Mouse (Mus musculus) gastrocnemius, adult 2 months (tissue): ENCODE results near the gene Hist1h3c. TPM values are rescaled to one million over a fixed set of nuclear protein-coding genes. Genes with fewer than 3 reads are reported as not detected.

Experiments used
- DNase-seq: peaks from one replicate; pipeline ENCODE4 v3.0.0; 2022
- H3K27ac ChIP-seq: fragments of 200-600 bp; 2 replicates; pipeline ENCODE4 v1.8.1; 2022; ENCODE audit warnings: mild to moderate bottlenecking
- H3K4me3 ChIP-seq: fragments of 200-600 bp; 2 replicates; pipeline ENCODE4 v1.8.1; 2022; ENCODE audit warnings: mild to moderate bottlenecking, moderate library complexity
- CTCF ChIP-seq: fragments of 200-600 bp; IDR thresholded peaks from 2 replicates; pipeline ENCODE4 v1.8.1; 2022; ENCODE audit warnings: antibody characterized with exemption, mild to moderate bottlenecking, moderate library complexity
- intact Hi-C: fragments of 180-260 bp; cut with DNase I; formaldehyde crosslinking; loops from one replicate; pipeline ENCODE4 v1.15.1; 2025
- total RNA-seq, 2 experiments: library from RNA; stranded (reverse); gene quantifications; 2 replicates each; pipeline ENCODE4 v1.2.3; 2021

The Hist1h3c gene
- total RNA-seq, 2 experiments from 2014 or later = not detected

- no peak for TF ChIP-seq CTCF
- no peak overlapping the region for H3K4me3 ChIP-seq
- DNase-seq = no peak
- intact Hi-C loops = loop anchor here (10.0 kb wide), 1 partner anchor 389 kb away; the partner anchor contains the start of gene Zfp322a
- no peak overlapping the region for H3K27ac ChIP-seq
These were observed 8.1 kb upstream of the Hist1h3c start for GRCm38 (mm10) chr13:23753314-23754078.

DNA sequence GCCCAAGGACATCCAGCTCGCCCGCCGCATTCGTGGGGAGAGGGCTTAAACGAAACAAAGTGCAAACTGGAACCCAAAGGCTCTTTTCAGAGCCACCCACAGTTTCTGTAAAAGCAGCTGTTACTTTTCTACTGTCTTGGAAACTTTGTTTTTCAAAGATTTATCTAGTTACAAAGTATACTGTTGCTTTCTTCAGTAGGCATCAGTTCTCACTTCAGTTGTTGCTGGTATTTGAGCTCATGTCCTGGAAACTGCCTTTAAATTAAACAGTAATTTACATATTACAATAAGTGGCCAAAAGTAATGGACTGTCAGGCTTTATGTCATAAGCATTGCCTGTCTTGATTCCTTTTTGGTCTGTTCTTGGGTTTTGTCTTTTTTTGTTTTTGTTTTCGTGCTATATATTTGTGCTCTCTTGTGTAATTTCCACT is 7.4 kb upstream of the Hist1h3c start:
- Histone ChIP-seq H3K27ac (no peak overlapping the region), H3K4me3 (peak overlapping the region; percentile 26)
- no peak for DNase-seq
- no peak for TF ChIP-seq CTCF
- intact Hi-C loops = loop anchor here (10.0 kb wide), 1 partner anchor 388 kb away; the partner anchor contains the start of gene Zfp322a

- DNase-seq = peak; percentile 82
- intact Hi-C loops = loop anchor here (10.0 kb wide), 1 partner anchor 387 kb away; the partner anchor contains the start of gene Zfp322a
- Histone ChIP-seq H3K4me3 (peak within 1 kb of the TSS; percentile 70), H3K27ac (peak within 1 kb of the TSS; percentile 75)
These were observed 6.8 kb upstream of the Hist1h3c start, which contains the start of gene Hist1h3b for GRCm38 (mm10) chr13:23752067-23752741. Hist1h3b (plus strand) TSS chr13:23752267.

DNA sequence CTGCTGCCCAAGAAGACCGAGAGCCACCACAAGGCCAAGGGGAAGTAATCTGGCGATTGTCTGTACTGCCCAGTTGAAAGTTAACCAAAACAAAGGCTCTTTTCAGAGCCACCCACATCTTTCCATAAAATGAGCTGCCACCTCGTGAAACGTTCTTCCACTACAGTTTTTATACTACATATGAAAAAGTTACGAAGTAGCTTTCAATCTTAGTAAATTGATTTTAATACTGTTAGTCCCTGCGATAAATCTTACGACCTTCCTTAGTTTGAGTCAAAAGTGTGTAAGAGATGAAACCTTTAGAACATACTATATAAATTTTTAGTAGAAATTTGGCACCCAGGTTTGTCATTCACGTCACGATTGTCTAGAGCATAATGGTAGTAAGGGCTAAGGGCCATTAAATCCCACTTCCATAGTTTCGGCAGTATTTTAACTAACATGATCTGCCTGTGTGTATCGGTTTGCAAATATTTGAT is 6.1 kb upstream of the Hist1h3c start:
- peak overlapping the region; percentile 46 for H3K27ac ChIP-seq
- no peak for DNase-seq
- TF ChIP-seq CTCF = no peak
- intact Hi-C loops = loop anchor here (10.0 kb wide), 1 partner anchor 387 kb away; the partner anchor contains the start of gene Zfp322a
- peak overlapping the region; percentile 70 for H3K4me3 ChIP-seq

DNA sequence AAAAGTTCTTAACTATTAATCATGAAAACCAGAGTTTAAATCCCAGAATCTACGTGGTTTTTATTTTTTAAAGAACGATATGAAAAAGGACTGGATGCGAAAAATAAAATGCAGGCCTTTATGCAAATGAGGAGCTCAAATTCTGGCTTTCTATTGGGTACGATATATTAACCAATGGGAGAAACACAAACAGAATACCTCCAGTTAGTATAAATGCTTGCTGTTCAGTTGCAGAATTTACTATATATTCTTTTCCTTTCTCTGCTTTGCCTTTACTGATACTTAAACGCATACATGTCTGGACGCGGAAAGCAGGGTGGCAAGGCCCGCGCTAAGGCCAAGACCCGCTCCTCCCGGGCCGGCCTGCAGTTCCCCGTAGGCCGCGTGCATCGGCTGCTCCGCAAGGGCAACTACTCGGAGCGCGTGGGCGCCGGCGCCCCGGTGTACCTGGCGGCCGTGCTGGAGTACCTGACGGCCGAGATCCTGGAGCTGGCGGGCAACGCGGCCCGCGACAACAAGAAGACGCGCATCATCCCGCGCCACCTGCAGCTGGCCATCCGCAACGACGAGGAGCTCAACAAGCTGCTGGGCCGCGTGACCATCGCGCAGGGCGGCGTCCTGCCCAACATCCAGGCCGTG is 5.6 kb upstream of the Hist1h3c start, which contains the start of gene Hist1h2ab:
TSS of gene Hist1h2ab (plus strand) at position 288 of the 639 bp plus-strand sequence.
- H3K4me3 ChIP-seq = peak within 1 kb of the TSS; percentile 70
- peak; percentile 32 for DNase-seq
- intact Hi-C loops = loop anchor here (10.0 kb wide), 1 partner anchor 386 kb away; the partner anchor contains the start of gene Zfp322a
- peak; percentile 4; the same call in 1 of the 2 replicates for TF ChIP-seq CTCF
- peak within 1 kb of the TSS; percentile 75 for H3K27ac ChIP-seq

GRCm38 (mm10) chr13:23749563-23750121 is 4.2 kb upstream of the Hist1h3c start:
- Histone ChIP-seq H3K4me3 (no peak overlapping the region), H3K27ac (no peak overlapping the region)
- no peak for DNase-seq
- no peak for TF ChIP-seq CTCF
- intact Hi-C loops = loop anchor here (5.0 to 10.0 kb wide), 3 partner anchors 167 to 1707 kb away; partner anchors contain the start of genes Hist1h2ag, Hist1h2bj, Hist1h4d and Hist1h4i

DNA sequence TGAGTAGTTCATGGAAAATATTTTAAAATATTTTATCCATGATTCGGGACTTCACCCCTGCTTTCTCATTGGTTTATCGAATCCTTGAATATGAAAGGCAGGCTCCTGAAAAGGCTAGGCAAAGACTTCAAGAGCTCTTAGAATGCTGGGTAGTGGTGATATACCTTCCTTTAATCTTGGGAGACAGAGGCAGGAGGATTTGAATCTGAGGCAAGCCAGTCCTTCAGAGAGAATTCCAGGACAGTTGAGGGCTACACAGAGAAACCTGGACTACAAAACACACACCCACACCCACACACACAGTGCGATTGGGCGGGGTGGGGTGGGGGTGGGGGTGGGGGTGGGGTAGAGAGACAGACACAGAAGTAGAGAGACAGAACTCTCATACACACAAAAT is 2.5 kb upstream of the Hist1h3c start:
- DNase-seq = no peak
- intact Hi-C loops = loop anchor here (5.0 kb wide), 2 partner anchors 166 to 1706 kb away; partner anchors contain the start of genes Hist1h2ag, Hist1h2bj, Hist1h4d and Hist1h4i
- Histone ChIP-seq H3K4me3 (no peak overlapping the region), H3K27ac (no peak overlapping the region)
- TF ChIP-seq CTCF = no peak

DNA sequence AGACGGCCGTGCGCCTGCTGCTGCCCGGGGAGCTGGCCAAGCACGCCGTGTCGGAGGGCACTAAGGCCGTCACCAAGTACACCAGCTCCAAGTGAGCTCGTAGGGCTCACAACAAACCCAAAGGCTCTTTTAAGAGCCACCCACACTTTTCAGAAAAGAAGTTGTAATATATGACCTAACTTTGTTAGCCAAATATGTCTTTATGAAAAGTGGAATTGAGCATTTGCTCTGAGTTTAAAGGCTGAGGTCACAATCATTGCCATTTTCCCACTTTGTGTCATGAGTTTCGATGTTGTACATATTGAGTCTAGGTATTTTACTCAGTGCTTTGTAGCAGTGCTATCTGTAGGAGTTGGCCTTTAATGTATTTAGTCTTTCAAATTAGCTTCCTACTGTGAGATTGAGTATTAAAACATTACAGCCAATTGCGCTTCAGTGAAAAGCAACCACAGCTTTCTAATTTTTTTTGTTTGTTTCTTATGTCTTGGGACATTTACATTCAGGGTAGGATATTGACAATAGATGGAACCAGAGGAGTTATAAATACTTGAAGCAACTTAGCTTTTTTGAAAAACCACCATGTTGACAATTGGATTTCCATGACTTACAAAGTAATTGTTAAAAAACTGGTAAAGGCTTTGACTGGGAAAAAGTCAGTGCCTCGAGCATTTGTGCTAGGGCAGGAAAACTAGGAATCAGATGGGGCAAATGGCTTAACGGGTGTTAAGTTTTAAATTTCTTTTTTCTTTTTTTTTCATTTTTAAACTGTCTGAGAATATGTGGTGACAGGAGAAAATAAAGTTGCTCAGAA is 1.9 kb upstream of the Hist1h3c start:
- peak overlapping the region; percentile 70 for H3K4me3 ChIP-seq
- intact Hi-C loops = loop anchor here (5.0 kb wide), 2 partner anchors 165 to 1705 kb away; partner anchors contain the start of genes Hist1h2ag, Hist1h2bj, Hist1h4d and Hist1h4i

DNA sequence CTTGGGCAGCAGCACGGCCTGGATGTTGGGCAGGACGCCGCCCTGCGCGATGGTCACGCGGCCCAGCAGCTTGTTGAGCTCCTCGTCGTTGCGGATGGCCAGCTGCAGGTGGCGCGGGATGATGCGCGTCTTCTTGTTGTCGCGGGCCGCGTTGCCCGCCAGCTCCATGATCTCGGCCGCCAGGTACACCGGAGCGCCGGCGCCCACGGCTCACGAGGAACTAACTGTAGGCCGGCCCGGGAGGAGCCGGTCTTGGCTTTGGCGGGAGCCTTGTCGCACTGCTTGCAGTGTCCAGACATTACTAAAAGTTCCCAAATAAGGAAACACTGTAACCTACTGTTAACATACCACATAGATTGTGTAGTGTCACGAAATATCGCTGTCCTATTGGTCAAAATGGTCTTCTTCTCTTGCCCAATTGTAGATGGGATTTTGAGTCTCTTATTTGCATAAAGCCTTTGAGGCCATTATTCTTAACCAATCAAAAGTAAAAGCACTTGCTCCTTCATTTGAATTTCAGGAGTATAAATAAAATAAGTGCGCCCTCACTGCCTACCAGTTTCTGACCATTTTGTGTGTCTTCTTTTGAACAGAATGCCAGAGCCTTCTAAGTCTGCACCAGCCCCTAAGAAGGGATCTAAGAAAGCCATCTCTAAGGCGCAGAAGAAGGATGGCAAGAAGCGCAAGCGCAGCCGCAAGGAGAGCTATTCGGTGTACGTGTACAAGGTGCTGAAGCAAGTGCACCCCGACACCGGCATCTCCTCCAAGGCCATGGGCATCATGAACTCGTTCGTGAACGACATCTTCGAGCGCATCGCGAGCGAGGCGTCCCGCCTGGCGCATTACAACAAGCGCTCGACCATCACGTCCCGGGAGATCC is 1.0 kb upstream of the Hist1h3c start, which contains the start of gene Hist1h2bb:
TSS of gene Hist1h2bb (plus strand) at position 534 of the 880 bp plus-strand sequence.
- 0 out of 2 replicates have a peak, but pooled peaks have one; percentile 23 for TF ChIP-seq CTCF
- intact Hi-C loops = loop anchor here (5.0 kb wide), 2 partner anchors 164 to 1704 kb away; partner anchors contain the start of genes Hist1h2ag, Hist1h2bj, Hist1h4d and Hist1h4i
- Histone ChIP-seq H3K27ac (peak within 1 kb of the TSS; percentile 95), H3K4me3 (peak within 1 kb of the TSS; percentile 70)
- DNase-seq = peak; percentile 72

More for the DNA sequence above, 1.9 kb upstream of the Hist1h3c start:
- TF ChIP-seq CTCF = no peak
- no peak for DNase-seq
- H3K27ac ChIP-seq = peak overlapping the region; percentile 95
